Mouse (Mus musculus): ENCODE data around the gene Ppm1h. TPM values are rescaled to one million over a fixed set of nuclear protein-coding genes. Genes with fewer than 3 reads are reported as not detected.

Gene Ppm1h
- polyA plus RNA-seq, 1 experiment from 2014 or later, result 31.2 TPM

- Histone ChIP-seq H3K9me3 (no peaks in the 10 kb centered on the region), H3K4me3 (no peak overlapping the region), H3K9ac (no peak overlapping the region), H3K4me2 (no peak overlapping the region), H3K27ac (replicated peaks) (peak overlapping the region; percentile 46), H3K4me1 (replicated peaks) (peaks cover 28% of the 10 kb centered on the region), H3K27me3 (no peaks in the 10 kb centered on the region), H3K36me3 (no peaks in the 10 kb centered on the region)
- WGBS, result 60% methylated on average over 12 of the region's 12 CpGs
- peak; percentile 19; the same call in 1 of the 2 replicates for ATAC-seq (ENCODE audit: low FRiP score, low read depth)
These were observed 216.7 kb downstream of the Ppm1h start for GRCm38 (mm10) chr10:122895121-122895770.

DNA sequence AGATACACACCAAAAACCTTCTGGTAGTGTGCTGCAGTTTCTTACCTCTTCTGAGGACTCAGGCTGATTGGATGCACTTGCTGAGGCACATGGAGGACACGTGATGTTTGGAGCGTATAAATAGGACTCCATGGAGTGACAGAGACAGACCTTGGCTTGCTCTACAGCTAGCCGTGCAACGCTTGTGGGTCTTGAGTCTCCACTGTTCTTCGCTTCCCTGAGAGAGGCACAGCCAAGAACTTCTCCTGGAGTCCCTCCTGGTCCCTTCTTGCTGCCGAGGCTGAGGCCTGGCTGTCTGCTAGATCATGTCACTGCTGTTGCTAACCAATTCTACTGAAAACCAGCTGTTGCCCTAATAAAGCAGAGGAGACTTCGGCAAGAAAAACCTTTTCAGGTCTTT is 221.4 kb downstream of the Ppm1h start:
- no peaks in the 10 kb centered on the region for H3K9me3 ChIP-seq
- H3K27me3 ChIP-seq, result no peaks in the 10 kb centered on the region
- H3K4me2 ChIP-seq, result no peak overlapping the region
- H3K27ac ChIP-seq (replicated peaks), result peak overlapping the region; percentile 19; the same call in 1 of the 2 replicates
- H3K9ac ChIP-seq, result no peak overlapping the region
- H3K4me1 ChIP-seq (replicated peaks), result peaks cover 17% of the 10 kb centered on the region
- WGBS, result 67% methylated on average over 7 of the region's 7 CpGs
- H3K36me3 ChIP-seq, result no peaks in the 10 kb centered on the region; the same call in 1 of the 2 replicates
- no peak overlapping the region for H3K4me3 ChIP-seq
- no peak for ATAC-seq (ENCODE audit: low FRiP score, low read depth)

DNA sequence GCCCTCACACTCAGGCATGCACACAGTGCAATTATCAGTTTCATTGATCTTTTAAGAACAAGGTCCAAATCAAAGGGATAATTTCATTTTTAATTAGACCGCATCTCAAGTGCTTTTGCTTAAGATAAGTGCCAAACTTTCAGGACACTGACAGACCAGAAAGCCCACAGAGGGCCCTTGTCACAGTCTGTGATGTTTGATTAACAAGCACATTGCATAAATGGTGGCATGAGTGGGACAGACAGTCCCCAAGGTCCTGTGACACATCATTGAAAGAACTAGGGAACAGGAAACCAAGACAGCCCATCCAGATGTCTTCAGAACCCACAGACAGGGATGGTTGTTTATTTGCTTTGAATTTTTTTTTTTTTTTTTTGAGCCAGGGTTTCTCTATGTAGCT is 221.9 kb downstream of the Ppm1h start:
- no peak overlapping the region for H3K9ac ChIP-seq
- ATAC-seq (ENCODE audit: low FRiP score, low read depth), result no peak
- WGBS, result 79% methylated on average over 1 of the region's 1 CpGs
- peaks cover 13% of the 10 kb centered on the region; the same call in 1 of the 2 replicates for H3K4me1 ChIP-seq (replicated peaks)
- H3K27ac ChIP-seq (replicated peaks), result peak overlapping the region; percentile 27
- no peak overlapping the region for H3K4me3 ChIP-seq
- H3K4me2 ChIP-seq, result no peak overlapping the region
- H3K27me3 ChIP-seq, result no peaks in the 10 kb centered on the region
- H3K36me3 ChIP-seq, result no peaks in the 10 kb centered on the region; the same call in 1 of the 2 replicates
- no peaks in the 10 kb centered on the region for H3K9me3 ChIP-seq

DNA sequence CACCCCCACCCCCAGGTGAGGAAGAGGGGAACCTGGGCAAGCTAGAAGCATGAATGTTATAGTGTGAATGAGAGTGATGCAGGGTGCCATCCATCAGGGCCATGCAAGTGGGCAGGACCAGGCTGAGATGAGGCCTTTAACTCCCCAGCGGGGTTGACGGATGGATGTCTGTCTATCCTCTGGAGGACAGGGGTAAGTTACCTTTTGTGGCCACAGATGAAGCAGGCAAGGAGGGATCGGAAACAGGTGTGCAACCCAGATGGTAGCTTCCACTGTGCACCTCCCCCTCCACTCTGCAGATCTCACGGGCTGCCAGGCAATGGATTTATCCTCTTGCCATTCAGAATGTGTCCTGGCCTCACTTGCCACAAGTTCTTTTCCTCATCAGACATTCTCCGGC is 222.8 kb downstream of the Ppm1h start:
- H3K36me3 ChIP-seq, result no peaks in the 10 kb centered on the region; the same call in 1 of the 2 replicates
- H3K27me3 ChIP-seq, result no peaks in the 10 kb centered on the region
- no peak overlapping the region for H3K9ac ChIP-seq
- H3K4me2 ChIP-seq, result no peak overlapping the region
- ATAC-seq (ENCODE audit: low FRiP score, low read depth), result 0 out of 2 replicates have a peak, but pooled peaks have one; percentile 61
- no peak overlapping the region for H3K4me3 ChIP-seq
- WGBS, result 65% methylated on average over 5 of the region's 5 CpGs
- no peaks in the 10 kb centered on the region for H3K9me3 ChIP-seq
- no peak overlapping the region for H3K27ac ChIP-seq (replicated peaks)
- H3K4me1 ChIP-seq (replicated peaks), result peaks cover 13% of the 10 kb centered on the region; the same call in 1 of the 2 replicates

GRCm38 (mm10) chr10:122909406-122910032 is 231.0 kb downstream of the Ppm1h start:
- H3K36me3 ChIP-seq, result peaks cover 8% of the 10 kb centered on the region; the same call in 1 of the 2 replicates
- no peak overlapping the region for H3K4me3 ChIP-seq
- H3K27ac ChIP-seq (replicated peaks), result no peak overlapping the region
- WGBS, result 86% methylated on average over 9 of the region's 9 CpGs
- H3K9ac ChIP-seq, result no peak overlapping the region
- no peaks in the 10 kb centered on the region for H3K9me3 ChIP-seq
- peaks cover 22% of the 10 kb centered on the region for H3K4me1 ChIP-seq (replicated peaks)
- no peak overlapping the region for H3K4me2 ChIP-seq
- no peak for ATAC-seq (ENCODE audit: low FRiP score, low read depth)
- no peaks in the 10 kb centered on the region for H3K27me3 ChIP-seq

- Histone ChIP-seq H3K4me1 (replicated peaks) (peaks cover 22% of the 10 kb centered on the region), H3K4me3 (no peak overlapping the region), H3K36me3 (0 out of 2 replicates have a peak, but pooled peaks cover 8% of the 10 kb centered on the region), H3K4me2 (no peak overlapping the region), H3K9me3 (no peaks in the 10 kb centered on the region), H3K9ac (no peak overlapping the region), H3K27ac (replicated peaks) (no peak overlapping the region), H3K27me3 (no peaks in the 10 kb centered on the region)
- ATAC-seq (ENCODE audit: low FRiP score, low read depth), result no peak
- 55% methylated on average over 8 of the region's 8 CpGs for WGBS
These were observed 232.2 kb downstream of the Ppm1h start for GRCm38 (mm10) chr10:122910798-122911225.

DNA sequence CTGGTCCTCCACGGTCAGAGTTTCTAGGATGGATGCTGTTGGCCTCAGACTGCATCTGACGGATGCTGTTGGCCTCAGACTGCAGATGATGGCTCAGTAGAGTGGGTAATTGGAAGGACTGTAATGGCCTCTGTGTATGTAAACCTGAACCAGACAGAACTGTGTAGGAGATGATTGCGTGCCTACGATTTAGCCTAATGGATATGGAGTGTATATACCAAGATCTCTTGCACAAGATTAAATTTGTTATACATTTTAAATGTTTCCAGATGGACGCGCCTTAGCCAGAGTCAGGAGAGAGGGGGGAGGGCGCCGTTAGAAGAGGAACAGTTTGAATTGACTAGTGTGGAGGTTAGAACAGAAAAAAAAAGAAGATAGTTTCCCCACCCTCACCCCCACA is 233.1 kb downstream of the Ppm1h start:
- Histone ChIP-seq H3K4me1 (replicated peaks) (peaks cover 22% of the 10 kb centered on the region), H3K36me3 (0 out of 2 replicates have a peak, but pooled peaks cover 8% of the 10 kb centered on the region), H3K9me3 (no peaks in the 10 kb centered on the region), H3K9ac (no peak overlapping the region), H3K4me2 (no peak overlapping the region), H3K4me3 (no peak overlapping the region), H3K27ac (replicated peaks) (peak overlapping the region; percentile 27; the same call in 1 of the 2 replicates), H3K27me3 (no peaks in the 10 kb centered on the region)
- WGBS, result 66% methylated on average over 8 of the region's 8 CpGs
- ATAC-seq (ENCODE audit: low FRiP score, low read depth), result no peak

DNA sequence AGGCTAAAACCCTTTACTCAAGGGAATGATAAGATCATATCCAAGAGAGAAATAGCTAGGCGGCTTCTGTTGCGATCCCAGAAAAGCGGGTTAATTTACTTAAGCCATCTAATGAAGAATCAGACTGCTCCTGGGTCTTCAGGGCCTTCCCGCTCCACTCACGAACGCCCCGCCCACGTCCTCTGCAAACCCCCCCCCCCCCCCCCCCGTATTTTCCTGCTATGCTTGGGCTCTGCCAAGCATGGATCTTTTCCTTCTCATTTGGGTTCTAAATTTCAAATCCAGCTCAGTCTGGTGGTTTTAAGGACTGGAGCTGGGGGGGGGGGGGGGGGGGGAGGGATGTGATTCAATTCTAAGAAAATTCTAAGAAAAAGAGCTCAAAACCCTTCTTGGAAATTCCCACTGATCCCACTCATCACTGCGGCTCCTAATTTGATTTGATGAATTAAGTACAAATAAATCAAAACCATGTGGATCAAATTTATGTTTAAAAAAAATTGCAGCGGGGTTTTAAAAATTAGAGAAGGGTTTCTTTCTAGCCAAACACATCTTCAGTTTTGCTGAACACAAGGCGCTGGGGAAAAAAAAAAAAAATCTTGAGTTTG is 233.6 kb downstream of the Ppm1h start:
- H3K36me3 ChIP-seq, result 0 out of 2 replicates have a peak, but pooled peaks cover 7% of the 10 kb centered on the region
- H3K4me2 ChIP-seq, result peak overlapping the region; percentile 29; the same call in 1 of the 2 replicates
- no peak overlapping the region for H3K4me3 ChIP-seq
- H3K4me1 ChIP-seq (replicated peaks), result peaks cover 22% of the 10 kb centered on the region
- WGBS, result 36% methylated on average over 12 of the region's 12 CpGs
- peak overlapping the region; percentile 80 for H3K27ac ChIP-seq (replicated peaks)
- no peak overlapping the region for H3K9ac ChIP-seq
- no peaks in the 10 kb centered on the region for H3K9me3 ChIP-seq
- no peak for ATAC-seq (ENCODE audit: low FRiP score, low read depth)
- H3K27me3 ChIP-seq, result no peaks in the 10 kb centered on the region

GRCm38 (mm10) chr10:122912701-122913368 is 234.3 kb downstream of the Ppm1h start:
- H3K27me3 ChIP-seq, result no peaks in the 10 kb centered on the region
- 0 out of 2 replicates have a peak, but pooled peaks cover under 1% of the 10 kb centered on the region for H3K36me3 ChIP-seq
- peaks cover 22% of the 10 kb centered on the region for H3K4me1 ChIP-seq (replicated peaks)
- no peak overlapping the region for H3K4me3 ChIP-seq
- peak overlapping the region; percentile 29 for H3K4me2 ChIP-seq
- 16% methylated on average over 19 of the region's 19 CpGs for WGBS
- H3K9me3 ChIP-seq, result no peaks in the 10 kb centered on the region
- ATAC-seq (ENCODE audit: low FRiP score, low read depth), result peak; percentile 92
- H3K9ac ChIP-seq, result 0 out of 2 replicates have a peak overlapping the region, but pooled peaks have one; percentile 16
- H3K27ac ChIP-seq (replicated peaks), result peak overlapping the region; percentile 80

GRCm38 (mm10) chr10:122913393-122913792 is 234.8 kb downstream of the Ppm1h start:
- no peak overlapping the region for H3K4me3 ChIP-seq
- no peaks in the 10 kb centered on the region for H3K27me3 ChIP-seq
- H3K27ac ChIP-seq (replicated peaks), result peak overlapping the region; percentile 80
- H3K36me3 ChIP-seq, result no peaks in the 10 kb centered on the region
- no peak overlapping the region for H3K4me2 ChIP-seq
- no peak for ATAC-seq (ENCODE audit: low FRiP score, low read depth)
- no peak overlapping the region for H3K9ac ChIP-seq
- no peaks in the 10 kb centered on the region for H3K9me3 ChIP-seq
- 36% methylated on average over 11 of the region's 11 CpGs for WGBS
- H3K4me1 ChIP-seq (replicated peaks), result peaks cover 22% of the 10 kb centered on the region

DNA sequence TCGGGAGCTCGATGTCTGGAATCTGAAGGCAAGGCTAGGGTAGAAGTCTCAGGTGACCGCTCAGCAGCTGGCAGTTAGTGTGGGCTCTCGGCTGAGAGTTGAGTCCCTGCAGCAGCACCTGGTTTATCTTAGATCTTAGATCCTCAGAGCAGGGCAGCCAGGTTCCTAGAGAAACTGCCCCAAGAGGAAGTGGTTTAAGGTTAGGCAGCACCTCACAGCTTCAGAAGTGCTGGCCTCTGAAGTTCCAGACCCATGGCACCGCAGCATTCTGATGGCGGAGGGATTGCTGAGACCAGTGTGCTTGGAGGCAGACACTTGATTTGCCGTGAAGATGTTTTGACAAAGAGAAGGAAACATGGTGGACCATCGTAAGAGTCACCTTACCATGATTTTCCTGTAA is 237.3 kb downstream of the Ppm1h start:
- no peak overlapping the region for H3K27ac ChIP-seq (replicated peaks)
- WGBS, result 82% methylated on average over 8 of the region's 8 CpGs
- no peak overlapping the region for H3K4me2 ChIP-seq
- no peak overlapping the region for H3K4me3 ChIP-seq
- no peaks in the 10 kb centered on the region for H3K27me3 ChIP-seq
- 0 out of 2 replicates have a peak, but pooled peaks cover under 1% of the 10 kb centered on the region for H3K36me3 ChIP-seq
- H3K4me1 ChIP-seq (replicated peaks), result peaks cover 22% of the 10 kb centered on the region
- no peak overlapping the region for H3K9ac ChIP-seq
- H3K9me3 ChIP-seq, result no peaks in the 10 kb centered on the region
- no peak for ATAC-seq (ENCODE audit: low FRiP score, low read depth)
